Mouse (Mus musculus): Measurements from ENCODE around the gene Kansl2.

GRCm38 (mm10) chr15:98509387-98509786, 24.7 kb downstream of the Kansl2 start:
- TF ChIP-seq CTCF (IDR thresholded peaks at IDR 0.05; ENCODE audit: borderline replicate concordance, control insufficient read depth, extremely low read depth, insufficient read depth, low read length, poor library complexity) = no peak
- no peak for TF ChIP-seq POLR2A (IDR thresholded peaks at IDR 0.05; ENCODE audit: control insufficient read depth, extremely low read depth, insufficient read depth, low read length, poor library complexity)
